8 mouse cellular contexts compared by ENCODE assay signal in genomic region chr7:19295503-19296185, GRCm38 (mm10). TPM values are rescaled to one million over a fixed set of nuclear protein-coding genes. Genes with fewer than 3 reads are reported as not detected.
A peak's percentile ranks its signal among the peaks of the same experiment; 100 is the strongest.
DNase-seq lines count a peak whose midpoint lies in the region; ATAC-seq and TF ChIP-seq lines count a peak whose summit lies in the region.

No protein-coding gene starts in this region.

- DNase-seq in G1E (ENCODE audit: low spot score), result no peak
- peak; percentile 95 to 98 for DNase-seq in cerebellum, adult 2 months
- DNase-seq in forebrain, postnatal 0 days, result peak; percentile 95
- DNase-seq in heart, postnatal 4 days, result peak; percentile 99
- peak; percentile 95 to 100 for DNase-seq in layer of hippocampus, adult 2 months (ENCODE audit: low spot score in 2 of 2)
- DNase-seq in lung, adult 2 months, result peak; percentile 97
- DNase-seq in thymus, adult 18-20 months, result peak; percentile 86 to 88

- 0 out of 2 replicates have a peak overlapping the region, but pooled peaks have one; percentile 9 for H3K27ac ChIP-seq in cerebellum, adult 2 months (ENCODE audit: insufficient read depth, low read length)
- no peak overlapping the region; the same call in 1 of the 2 replicates for H3K27ac ChIP-seq in forebrain, postnatal 0 days (ENCODE audit: low read depth, low read length)
- peak overlapping the region; percentile 78 for H3K27ac ChIP-seq in layer of hippocampus, adult 2 months
- H3K27ac ChIP-seq in olfactory bulb, adult 2 months (ENCODE audit: insufficient read depth, low read depth, low read length), result no peak overlapping the region

- peak overlapping the region; percentile 61; the same call in 1 of the 2 replicates for H3K4me3 ChIP-seq in G1E (ENCODE audit: low read depth, low read length)
- H3K4me3 ChIP-seq in cerebellum, adult 2 months (replicated peaks; ENCODE audit: insufficient read depth, low read depth, low read length), result peak overlapping the region; percentile 53
- H3K4me3 ChIP-seq in forebrain, postnatal 0 days (ENCODE audit: low read depth, low read length), result no peak overlapping the region
- peak overlapping the region; percentile 45 for H3K4me3 ChIP-seq in layer of hippocampus, adult 2 months
- peak overlapping the region; percentile 60 for H3K4me3 ChIP-seq in lung, adult 2 months (replicated peaks; ENCODE audit: extremely low read depth, low read depth, low read length)
- H3K4me3 ChIP-seq in olfactory bulb, adult 2 months (ENCODE audit: insufficient read depth, low read depth, low read length), result peak overlapping the region; percentile 32

- peaks cover 37% of the 10 kb centered on the region for H3K4me1 ChIP-seq in G1E (ENCODE audit: insufficient read depth, low read depth, low read length)
- H3K4me1 ChIP-seq in cerebellum, adult 2 months (ENCODE audit: control insufficient read depth, insufficient read depth, low read length), result no peaks in the 10 kb centered on the region
- peaks cover 4% of the 10 kb centered on the region; the same call in 1 of the 2 replicates for H3K4me1 ChIP-seq in forebrain, postnatal 0 days (ENCODE audit: insufficient read depth)
- no peaks in the 10 kb centered on the region; the same call in 1 of the 2 replicates for H3K4me1 ChIP-seq in lung, adult 2 months (ENCODE audit: control insufficient read depth, insufficient read depth, low read length)
- H3K4me1 ChIP-seq in olfactory bulb, adult 2 months (ENCODE audit: control insufficient read depth, insufficient read depth, low read length), result peaks cover 12% of the 10 kb centered on the region

- TF ChIP-seq POLR2A in cerebellum, adult 2 months (IDR thresholded peaks at IDR 0.05; ENCODE audit: borderline replicate concordance, insufficient read depth, low read length), result peak; percentile 29; the same call in 1 of the 2 replicates
- TF ChIP-seq POLR2A in lung, adult 2 months (IDR thresholded peaks at IDR 0.05; ENCODE audit: borderline replicate concordance, extremely low read depth, low read depth, low read length), result peak; percentile 39; the same call in 1 of the 2 replicates
- no peak for TF ChIP-seq POLR2A in olfactory bulb, adult 2 months (IDR thresholded peaks at IDR 0.05; ENCODE audit: insufficient read depth, low read depth, low read length)

- ATAC-seq in G1E (ENCODE audit: extremely low read depth, insufficient number of reproducible peaks, low FRiP score, poor library complexity, severe bottlenecking), result peak; percentile 60
- peak; percentile 82 for ATAC-seq in forebrain, postnatal 0 days

- H3K9me3 ChIP-seq in G1E (replicated peaks), result no peaks in the 10 kb centered on the region
- no peaks in the 10 kb centered on the region for H3K9me3 ChIP-seq in forebrain, postnatal 0 days (ENCODE audit: low read length)

- WGBS in cerebellum, adult 2 months, result 17% methylated on average over 22 of the region's 22 CpGs
- 20% methylated on average over 21 of the region's 22 CpGs for WGBS in forebrain, postnatal 0 days
- WGBS in lung, adult 2 months, result 17% methylated on average over 22 of the region's 22 CpGs
- 14% methylated on average over 21 of the region's 22 CpGs for WGBS in olfactory bulb, adult 2 months

- H3K36me3 ChIP-seq in G1E (replicated peaks), result no peaks in the 10 kb centered on the region
- H3K36me3 ChIP-seq in forebrain, postnatal 0 days (ENCODE audit: insufficient read depth), result peaks cover 22% of the 10 kb centered on the region

- no peak overlapping the region for H3K9ac ChIP-seq in forebrain, postnatal 0 days

- peaks cover 7% of the 10 kb centered on the region for H3K27me3 ChIP-seq in G1E (ENCODE audit: insufficient read depth, low read length)
- H3K27me3 ChIP-seq in cerebellum, adult 2 months (ENCODE audit: control insufficient read depth, insufficient read depth, low read length), result no peaks in the 10 kb centered on the region
- no peaks in the 10 kb centered on the region for H3K27me3 ChIP-seq in forebrain, postnatal 0 days (ENCODE audit: insufficient read depth, low read length)

- TF ChIP-seq CTCF in G1E (IDR thresholded peaks at IDR 0.05; ENCODE audit: low read depth, low read length), result peak; percentile 85
- peak; percentile 87 for TF ChIP-seq CTCF in cerebellum, adult 2 months (IDR thresholded peaks at IDR 0.05; ENCODE audit: borderline replicate concordance, insufficient read depth, low read depth, low read length)
- TF ChIP-seq CTCF in forebrain, postnatal 0 days (IDR thresholded peaks at IDR 0.05; ENCODE audit: low read depth), result peak; percentile 93
- peak; percentile 100 for TF ChIP-seq CTCF in layer of hippocampus, adult 2 months (conservative IDR thresholded peaks at IDR 0.05)
- peak; percentile 81 for TF ChIP-seq CTCF in lung, adult 2 months (IDR thresholded peaks at IDR 0.05; ENCODE audit: insufficient read depth, low read length)
- TF ChIP-seq CTCF in olfactory bulb, adult 2 months (IDR thresholded peaks at IDR 0.05; ENCODE audit: insufficient read depth, low read depth, low read length), result peak; percentile 94

- H3K4me2 ChIP-seq in forebrain, postnatal 0 days (ENCODE audit: low read depth), result no peak overlapping the region

RNA-seq across cellular contexts. Expression of gene Rtn2, which starts 13.2 kb away (rescaled TPM):
- total RNA-seq in G1E (2014; fragmentation: Nextera tagmentation) (0.73 and 0.98 TPM in 2 replicates), G1E (2017) (0.06 and 0.11 TPM in 2 replicates)
- polyA plus RNA-seq in G1E (2012), result 0.94 and 0.96 TPM in 2 replicates
- polyA plus RNA-seq in cerebellum, adult 2 months (2012; rRNA removed), result 96.9 and 101 TPM in 2 replicates
- 154 and 163 TPM in 2 replicates for total RNA-seq in forebrain, postnatal 0 days (2014; rRNA removed)
- polyA plus RNA-seq in forebrain, postnatal 0 days (2015; fragmentation: Nextera tagmentation; extraction: Ambion mirVana), result 126 and 136 TPM in 2 replicates
- total RNA-seq in heart, postnatal 4 days (2021), result 10 to 100 TPM; 30.2 to 32.3 TPM
- total RNA-seq in layer of hippocampus, adult 2 months (2021), result 10 to 100 TPM; 90.3 to 92.7 TPM
- 56.3 and 76.2 TPM in 2 replicates for polyA plus RNA-seq in lung, adult 2 months (2012; rRNA removed)
- polyA plus RNA-seq in olfactory bulb, adult 2 months (2012; ENCODE audit: insufficient read depth, insufficient read length, low replicate concordance, missing spikeins), result not detected in 2 replicates

RNA-seq across cellular contexts. Expression of gene Fosb, which starts 14.2 kb away (rescaled TPM):
- 0.19 TPM in 1 of 2 replicates, not detected in the other for total RNA-seq in G1E (2014; fragmentation: Nextera tagmentation)
- 0.29 and 0.38 TPM in 2 replicates for total RNA-seq in G1E (2017)
- 0.50 and 0.61 TPM in 2 replicates for polyA plus RNA-seq in G1E (2012)
- 0.67 and 0.71 TPM in 2 replicates for polyA plus RNA-seq in cerebellum, adult 2 months (2012; rRNA removed)
- 1.6 and 5.1 TPM in 2 replicates for total RNA-seq in forebrain, postnatal 0 days (2014; rRNA removed)
- polyA plus RNA-seq in forebrain, postnatal 0 days (2015; fragmentation: Nextera tagmentation; extraction: Ambion mirVana), result 0.28 and 0.36 TPM in 2 replicates
- under 1 TPM; 0.52 to 0.86 TPM for total RNA-seq in heart, postnatal 4 days (2021)
- total RNA-seq in layer of hippocampus, adult 2 months (2021), result 10 to 100 TPM; 12.8 to 14.1 TPM
- polyA plus RNA-seq in lung, adult 2 months (2012; rRNA removed), result 4.0 and 4.6 TPM in 2 replicates
- not detected in 2 replicates for polyA plus RNA-seq in olfactory bulb, adult 2 months (2012; ENCODE audit: insufficient read depth, insufficient read length, low replicate concordance, missing spikeins)

RNA-seq across cellular contexts. Expression of gene Ppm1n, which starts 15.8 kb away (rescaled TPM):
- total RNA-seq in G1E (2014; fragmentation: Nextera tagmentation), result not detected in 2 replicates
- not detected in 2 replicates for total RNA-seq in G1E (2017)
- not detected in 2 replicates for polyA plus RNA-seq in G1E (2012)
- 1.1 and 2.0 TPM in 2 replicates for polyA plus RNA-seq in cerebellum, adult 2 months (2012; rRNA removed)
- 2.3 and 3.2 TPM in 2 replicates for total RNA-seq in forebrain, postnatal 0 days (2014; rRNA removed)
- 0.69 and 1.1 TPM in 2 replicates for polyA plus RNA-seq in forebrain, postnatal 0 days (2015; fragmentation: Nextera tagmentation; extraction: Ambion mirVana)
- under 1 TPM in 1 of 2 experiments, not detected in 1; 0.26 TPM for total RNA-seq in heart, postnatal 4 days (2021)
- total RNA-seq in layer of hippocampus, adult 2 months (2021), result not detected
- 0.23 and 0.36 TPM in 2 replicates for polyA plus RNA-seq in lung, adult 2 months (2012; rRNA removed)
- not detected in 2 replicates for polyA plus RNA-seq in olfactory bulb, adult 2 months (2012; ENCODE audit: insufficient read depth, insufficient read length, low replicate concordance, missing spikeins)

RNA-seq across cellular contexts. Expression of gene Vasp, which starts 24.0 kb away (rescaled TPM):
- 146 and 171 TPM in 2 replicates for total RNA-seq in G1E (2014; fragmentation: Nextera tagmentation)
- total RNA-seq in G1E (2017), result 239 and 292 TPM in 2 replicates
- 560 and 712 TPM in 2 replicates for polyA plus RNA-seq in G1E (2012)
- polyA plus RNA-seq in cerebellum, adult 2 months (2012; rRNA removed), result 30.8 and 32.9 TPM in 2 replicates
- 40.6 and 45.9 TPM in 2 replicates for total RNA-seq in forebrain, postnatal 0 days (2014; rRNA removed)
- polyA plus RNA-seq in forebrain, postnatal 0 days (2015; fragmentation: Nextera tagmentation; extraction: Ambion mirVana), result 30.0 and 30.6 TPM in 2 replicates
- 100 to 1,000 TPM; 117 to 119 TPM for total RNA-seq in heart, postnatal 4 days (2021)
- total RNA-seq in layer of hippocampus, adult 2 months (2021), result 10 to 100 TPM; 15.7 to 17.1 TPM
- polyA plus RNA-seq in lung, adult 2 months (2012; rRNA removed), result 194 TPM in 2 replicates
- polyA plus RNA-seq in olfactory bulb, adult 2 months (2012; ENCODE audit: insufficient read depth, insufficient read length, low replicate concordance, missing spikeins), result not detected in 2 replicates

RNA-seq across cellular contexts. Expression of gene Ercc1, which starts 48.9 kb away (rescaled TPM):
- total RNA-seq in G1E (2014; fragmentation: Nextera tagmentation) (26.9 and 39.9 TPM in 2 replicates), G1E (2017) (29.7 and 50.1 TPM in 2 replicates)
- 97.7 and 105 TPM in 2 replicates for polyA plus RNA-seq in G1E (2012)
- polyA plus RNA-seq in cerebellum, adult 2 months (2012; rRNA removed), result 52.2 and 53.9 TPM in 2 replicates
- 56.6 and 73.6 TPM in 2 replicates for total RNA-seq in forebrain, postnatal 0 days (2014; rRNA removed)
- polyA plus RNA-seq in forebrain, postnatal 0 days (2015; fragmentation: Nextera tagmentation; extraction: Ambion mirVana), result 80.5 and 81.0 TPM in 2 replicates
- 10 to 100 TPM; 42.4 to 43.5 TPM for total RNA-seq in heart, postnatal 4 days (2021)
- 10 to 100 TPM; 51.7 to 51.9 TPM for total RNA-seq in layer of hippocampus, adult 2 months (2021)
- 38.7 and 46.6 TPM in 2 replicates for polyA plus RNA-seq in lung, adult 2 months (2012; rRNA removed)
- not detected in 2 replicates for polyA plus RNA-seq in olfactory bulb, adult 2 months (2012; ENCODE audit: insufficient read depth, insufficient read length, low replicate concordance, missing spikeins)

Comparison
In these comparisons a context has a peak if more than half of its experiments do, and no peak if none do; other contexts are left out.
1. H3K27ac ChIP-seq: peak in cerebellum, adult 2 months (single experiment) and layer of hippocampus, adult 2 months (single experiment); none in forebrain, postnatal 0 days (single experiment) and olfactory bulb, adult 2 months (single experiment).
2. RNA of gene Rtn2, which starts 13.2 kb away (polyA plus RNA-seq): 126 to 136 TPM in forebrain, postnatal 0 days, 96.9 to 101 TPM in cerebellum, adult 2 months and 56.3 to 76.2 TPM in lung, adult 2 months; 0.94 to 0.96 TPM in G1E and not detected in olfactory bulb, adult 2 months; every median in the first group is over 10 times any median in the second.
3. Peak in every context shown above with its lines, with median percentiles within 50 percentile points of each other: CTCF ChIP-seq.